Mouse (Mus musculus) neural tube, embryonic 10.5 days (tissue): ENCODE measurements at regions not wholly inside any gene's neighbourhood (a gene's known extent, or its start where the extent isn't known, plus 50 kb on each side); places are given as distances from the start of the nearest gene placed in this dataset.
"Not testable (repeated sequence)": the region's sequence is repeated elsewhere in the genome, so short reads cannot be mapped to it uniquely, and the experiment has no call there.

ENCODE experiments used
- DNase-seq: peaks from one replicate; pipeline ENCODE4 v3.0.0-alpha.2; 2017; ENCODE audit warnings: low spot score; ENCODE audit errors: extremely low spot score

DNA sequence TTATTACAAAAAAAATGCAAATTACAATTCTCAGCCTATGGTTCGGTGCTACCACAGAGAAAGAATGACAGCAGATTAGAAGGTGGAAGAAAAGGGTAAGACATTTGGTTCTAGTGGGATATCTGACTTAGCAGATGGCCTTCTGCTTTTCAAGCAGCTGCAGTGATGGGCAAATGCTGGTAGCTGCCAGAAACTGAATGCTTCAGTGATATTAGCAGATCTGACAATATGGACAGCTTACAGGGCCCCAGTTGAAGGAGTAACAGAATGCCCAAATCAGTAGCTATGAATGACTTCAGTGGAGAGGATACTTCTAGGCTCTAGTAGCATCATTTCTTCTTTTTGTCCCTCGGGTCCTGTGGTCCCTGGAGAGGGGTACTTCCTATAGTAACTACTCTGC is 143.9 kb upstream of the Rps6ka3 start:
- no peak for DNase-seq

- DNase-seq = no peak
These were observed 137.5 kb upstream of the Rps6ka3 start for GRCm38 (mm10) chrX:159072647-159073046.

- DNase-seq = no peak
These were observed 136.6 kb upstream of the Rps6ka3 start for GRCm38 (mm10) chrX:159073533-159073932.

GRCm38 (mm10) chrX:159080508-159080907 is 129.6 kb upstream of the Rps6ka3 start:
- DNase-seq = no peak

DNA sequence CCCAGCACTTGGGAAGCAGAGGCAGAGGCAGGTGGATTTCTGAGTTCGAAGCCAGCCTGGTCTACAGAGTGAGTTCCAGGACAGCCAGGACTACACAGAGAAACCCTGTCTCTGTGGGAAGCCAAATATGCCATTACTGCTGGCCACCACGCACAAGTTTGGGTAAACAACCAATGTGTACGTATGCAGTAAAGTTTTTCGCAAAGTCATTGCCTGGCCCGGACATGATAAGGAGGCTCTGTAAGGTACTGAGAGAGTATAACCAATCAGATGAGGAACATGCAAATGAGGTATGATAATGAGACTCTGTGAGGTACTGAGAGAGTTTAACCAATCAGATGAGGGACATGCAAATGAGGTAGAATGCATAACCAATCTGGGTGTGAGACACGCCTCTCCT is 99.5 kb upstream of the Rps6ka3 start:
- not testable (repeated sequence) for DNase-seq

DNA sequence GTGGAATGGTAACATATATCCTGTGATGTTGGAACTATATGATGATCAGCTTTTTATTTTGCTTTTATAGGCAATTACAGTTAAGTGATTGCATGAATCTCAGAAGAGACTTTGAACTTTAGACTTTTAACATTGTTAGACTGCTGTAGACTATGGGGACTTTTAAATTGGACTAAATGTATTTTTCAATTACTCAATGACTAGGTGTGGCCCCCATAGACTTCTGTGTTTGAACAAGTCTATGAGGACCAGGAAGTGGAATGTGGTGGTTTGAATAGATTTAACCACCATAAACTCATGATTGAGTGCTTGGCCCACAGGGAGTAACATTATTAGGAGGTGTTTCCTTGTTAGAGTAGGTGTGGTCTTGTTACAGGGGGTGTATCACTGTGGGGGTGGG is 93.9 kb upstream of the Rps6ka3 start:
- no peak for DNase-seq

GRCm38 (mm10) chrX:159140554-159140953 is 69.6 kb upstream of the Rps6ka3 start:
- no peak for DNase-seq

DNA sequence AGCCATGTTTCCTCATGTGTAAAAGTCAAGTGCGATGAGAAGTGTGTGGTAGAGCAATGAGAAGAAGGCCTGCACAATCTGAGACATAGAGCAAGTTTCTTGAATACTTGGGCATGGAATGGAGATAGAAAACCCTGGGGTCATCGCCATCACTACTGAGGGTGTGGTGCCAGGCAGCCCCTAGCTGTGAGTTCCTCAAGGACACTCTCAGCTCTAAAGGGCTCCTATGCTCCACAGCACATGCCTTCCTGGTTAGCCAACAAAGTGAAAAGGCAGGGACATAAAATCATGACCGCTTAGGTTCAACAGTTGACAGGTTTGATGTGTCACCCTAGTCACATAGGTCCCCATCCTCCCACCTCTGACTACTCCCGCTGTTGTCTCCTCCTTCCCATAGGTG is 66.8 kb upstream of the Rps6ka3 start:
- no peak for DNase-seq

- DNase-seq = no peak
These were observed 65.4 kb upstream of the Rps6ka3 start for GRCm38 (mm10) chrX:159144674-159145073.

DNA sequence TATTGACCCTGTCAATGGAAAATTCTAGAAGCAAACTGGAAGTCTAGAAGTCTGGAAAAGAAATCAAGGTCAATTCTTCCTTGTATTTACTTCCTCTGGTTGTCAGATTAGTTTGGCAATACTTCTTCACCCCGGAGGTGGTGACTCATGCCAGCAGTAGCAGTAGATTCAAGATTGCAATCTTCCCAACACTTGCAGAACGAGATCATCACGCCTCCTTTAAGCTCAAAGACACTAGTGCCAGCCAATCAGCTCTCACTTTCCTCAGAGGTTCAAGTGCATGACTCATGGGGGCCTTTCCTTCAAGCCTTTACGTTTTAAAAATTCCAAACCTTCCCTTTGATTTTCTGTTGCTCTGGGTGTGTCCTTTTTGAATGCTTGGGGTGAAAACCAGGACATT is 64.9 kb upstream of the Rps6ka3 start:
- DNase-seq = no peak

DNA sequence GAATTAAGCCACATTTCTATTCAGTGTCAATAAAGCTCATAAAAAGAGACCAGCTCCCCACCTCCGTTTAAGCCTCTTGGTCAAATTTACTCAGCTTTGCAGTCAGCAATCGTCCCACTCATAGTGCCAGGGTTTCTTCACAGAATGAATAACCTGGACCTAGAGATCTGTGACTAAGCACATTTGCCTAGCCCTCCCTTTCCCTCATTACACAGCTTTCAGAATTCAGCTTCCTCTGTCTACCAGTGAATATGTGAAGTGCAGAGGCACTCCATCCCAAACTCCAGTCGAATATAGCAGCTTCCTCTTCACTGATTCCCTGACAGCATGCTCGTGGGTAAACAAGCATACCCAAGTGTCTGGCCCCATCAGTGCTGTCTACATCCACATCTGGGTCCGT is 54.3 kb upstream of the Rps6ka3 start:
- no peak for DNase-seq

- no peak for DNase-seq
These were observed 53.1 kb upstream of the Rps6ka3 start for GRCm38 (mm10) chrX:159156976-159157375.

- no peak for DNase-seq
These were observed 50.4 kb upstream of the Rps6ka3 start for GRCm38 (mm10) chrX:159159727-159160126.
